ENCODE assay signal across 8 mouse cellular contexts in the genomic region with DNA sequence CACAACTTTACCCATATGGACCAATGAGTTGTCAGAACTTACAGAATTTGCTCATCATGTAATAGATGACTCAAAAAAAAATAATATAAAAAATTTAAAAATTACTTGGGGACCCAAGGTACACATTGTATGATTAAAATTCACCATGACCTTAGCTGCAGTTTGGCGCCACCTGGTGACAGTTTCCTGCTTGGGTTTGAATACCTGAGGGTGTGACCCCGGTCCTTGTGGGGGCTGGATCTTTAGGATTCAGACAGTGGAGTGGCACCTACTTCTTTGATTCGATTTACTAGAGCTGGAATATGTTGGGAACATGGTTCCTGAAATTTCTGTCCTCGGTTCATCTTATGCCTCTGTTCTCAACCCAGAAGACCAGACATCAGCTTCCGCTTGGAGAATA.
DNase-seq lines count a peak whose midpoint lies in the region; ATAC-seq and TF ChIP-seq lines count a peak whose summit lies in the region.

No protein-coding gene starts in this region.

- H3K4me3 ChIP-seq in gastrocnemius, adult 2 months: no peak overlapping the region
- no peak overlapping the region for H3K4me3 ChIP-seq in embryonic fibroblast, embryonic 13.5 days (ENCODE audit: insufficient read depth, low read length)
- no peak overlapping the region for H3K4me3 ChIP-seq in forebrain, embryonic 12.5 days (replicated peaks)

- TF ChIP-seq CTCF in gastrocnemius, adult 2 months (IDR thresholded peaks at IDR 0.05): peak; percentile 52
- TF ChIP-seq CTCF in embryonic fibroblast, embryonic 13.5 days (IDR thresholded peaks at IDR 0.05; ENCODE audit: borderline replicate concordance, insufficient read depth, low read length): 0 out of 2 replicates have a peak, but pooled peaks have one; percentile 7

- H3K4me1 ChIP-seq in embryonic fibroblast, embryonic 13.5 days (ENCODE audit: control insufficient read depth, insufficient read depth, low read length): no peaks in the 10 kb centered on the region
- no peaks in the 10 kb centered on the region; the same call in 1 of the 2 replicates for H3K4me1 ChIP-seq in forebrain, embryonic 12.5 days

- H3K27ac ChIP-seq in gastrocnemius, adult 2 months: no peak overlapping the region
- no peak overlapping the region for H3K27ac ChIP-seq in embryonic fibroblast, embryonic 13.5 days (ENCODE audit: insufficient read depth, low read length)
- no peak overlapping the region for H3K27ac ChIP-seq in forebrain, embryonic 12.5 days

- no peaks in the 10 kb centered on the region for H3K27me3 ChIP-seq in forebrain, embryonic 12.5 days

- TF ChIP-seq POLR2A in embryonic fibroblast, embryonic 13.5 days (IDR thresholded peaks at IDR 0.05; ENCODE audit: low read depth, low read length): no peak

- intact Hi-C loops in gastrocnemius, adult 2 months (cut with DNase I): loop anchor here (10.0 kb wide), 1 partner anchor 192 kb away; no protein-coding TSS in a partner anchor
- intact Hi-C loops in gastrocnemius, postnatal 14 days (cut with DNase I; ENCODE audit: low total_unique reads): loop anchor here (5.0 kb wide), 1 partner anchor 195 kb away; no protein-coding TSS in a partner anchor

- WGBS in forebrain, embryonic 12.5 days: 66% methylated on average over 5 of the region's 5 CpGs

- H3K4me2 ChIP-seq in forebrain, embryonic 12.5 days: no peak overlapping the region

- no peaks in the 10 kb centered on the region for H3K36me3 ChIP-seq in forebrain, embryonic 12.5 days (replicated peaks)

- peak; percentile 33 for DNase-seq in gastrocnemius, adult 2 months
- DNase-seq in gastrocnemius, postnatal 14 days: no peak
- peak; percentile 13 for DNase-seq in lung, postnatal 36 days
- no peak for DNase-seq in lung, postnatal 10 days
- peak; percentile 11 for DNase-seq in MN1 (ENCODE audit: low spot score)
- no peak for DNase-seq in spleen, adult 12 weeks (ENCODE audit: low spot score)

- no peak overlapping the region for H3K9ac ChIP-seq in forebrain, embryonic 12.5 days

- H3K9me3 ChIP-seq in forebrain, embryonic 12.5 days: no peaks in the 10 kb centered on the region

- ATAC-seq in forebrain, embryonic 12.5 days (ENCODE audit: low FRiP score): no peak

Comparison
In these comparisons a context has a peak if more than half of its experiments do, and no peak if none do; other contexts are left out.
1. DNase-seq: peak in gastrocnemius, adult 2 months (single experiment), lung, postnatal 36 days (single experiment) and MN1 (single experiment); none in gastrocnemius, postnatal 14 days (single experiment), lung, postnatal 10 days (single experiment) and spleen, adult 12 weeks (single experiment).